Mouse (Mus musculus): Measurements from ENCODE around the gene Sprr2i.

Sprr2i gene

GRCm38 (mm10) chr3:92407691-92408090 lies at the start of gene Sprr2i:
Gene Sprr2i, plus strand, starts transcription at chr3:92407991.
- no peak for DNase-seq (ENCODE audit: low spot score in 2 of 2)

- DNase-seq (ENCODE audit: low spot score in 2 of 2) = no peak
These were observed 46.2 kb upstream of the Sprr2i start for GRCm38 (mm10) chr3:92361619-92362018.

GRCm38 (mm10) chr3:92364887-92365286 lies 42.9 kb upstream of the Sprr2i start, which contains the start of gene Sprr2f:
Gene Sprr2f, plus strand, starts transcription at chr3:92365187.
- DNase-seq (ENCODE audit: low spot score in 2 of 2) = no peak

- no peak for DNase-seq (ENCODE audit: low spot score in 2 of 2)
These were observed 34.2 kb upstream of the Sprr2i start for GRCm38 (mm10) chr3:92373613-92374012.

GRCm38 (mm10) chr3:92385385-92385784 lies 22.4 kb upstream of the Sprr2i start, which contains the start of gene Sprr2h:
Gene Sprr2h, plus strand, starts transcription at chr3:92385685.
- DNase-seq (ENCODE audit: low spot score in 2 of 2) = no peak

- no peak for DNase-seq (ENCODE audit: low spot score in 2 of 2)
These were observed 13.5 kb upstream of the Sprr2i start for GRCm38 (mm10) chr3:92394301-92394700.

GRCm38 (mm10) chr3:92417782-92418181 lies 10.0 kb downstream of the Sprr2i start, which contains the start of gene Sprr2j-ps:
Gene Sprr2j-ps, plus strand, starts transcription at chr3:92418082.
- DNase-seq (ENCODE audit: low spot score in 2 of 2) = no peak

- DNase-seq (ENCODE audit: low spot score in 2 of 2) = no peak
These were observed 21.5 kb downstream of the Sprr2i start, which contains the start of gene Gm9774 for GRCm38 (mm10) chr3:92429323-92429722. Gene Gm9774, minus strand, starts transcription at chr3:92429423.

- no peak for DNase-seq (ENCODE audit: low spot score in 2 of 2)
These were observed 24.5 kb downstream of the Sprr2i start, which contains the start of gene Sprr2k for GRCm38 (mm10) chr3:92432282-92432681. Gene Sprr2k, plus strand, starts transcription at chr3:92432582.

GRCm38 (mm10) chr3:92438689-92439088 lies 30.9 kb downstream of the Sprr2i start, which contains the start of gene Sprr1b:
Gene Sprr1b, minus strand, starts transcription at chr3:92438789.
- DNase-seq (ENCODE audit: low spot score in 2 of 2) = no peak

- DNase-seq (ENCODE audit: low spot score in 2 of 2) = no peak
These were observed 32.4 kb downstream of the Sprr2i start for GRCm38 (mm10) chr3:92440177-92440576.

- no peak for DNase-seq (ENCODE audit: low spot score in 2 of 2)
These were observed 47.4 kb downstream of the Sprr2i start for GRCm38 (mm10) chr3:92455151-92455550.

- no peak for DNase-seq (ENCODE audit: low spot score in 2 of 2)
These were observed 50.8 kb downstream of the Sprr2i start, which contains the start of gene Sprr3 for GRCm38 (mm10) chr3:92458620-92459019. Gene Sprr3, minus strand, starts transcription at chr3:92458720.
